Mouse (Mus musculus): ENCODE measurements around the gene Plekhh2.

- no peak for TF ChIP-seq CTCF (IDR thresholded peaks at IDR 0.05; ENCODE audit: low read depth, low read length)
- TF ChIP-seq POLR2A (IDR thresholded peaks at IDR 0.05; ENCODE audit: extremely low read depth, insufficient read depth, low read length), result no peak
Measured at GRCm38 (mm10) chr17:84628611-84629010, 116.9 kb downstream of the Plekhh2 start.

Measured in liver, adult 2 months (tissue).